Mouse (Mus musculus) cerebellum, adult 2 months (tissue): ENCODE data around the gene Tox2. TPM values are rescaled to one million over a fixed set of nuclear protein-coding genes. Genes with fewer than 3 reads are reported as not detected.

Experiments used
- DNase-seq, 2 experiments: peaks; one replicate each; pipeline ENCODE4 v3.0.0; 2021
- H3K27ac ChIP-seq: fragments of 200-500 bp; 2 replicates; pipeline ENCODE4 v1.5.1; 2012; ENCODE audit warnings: low read length, control low read depth, inconsistent platforms; ENCODE audit not compliant: insufficient read depth
- H3K27me3 ChIP-seq: fragments of 200-500 bp; 2 replicates; pipeline ENCODE4 v1.6.1; 2012; ENCODE audit warnings: inconsistent platforms, mild to moderate bottlenecking, low read length, moderate library complexity; ENCODE audit not compliant: control insufficient read depth, insufficient read depth
- H3K4me1 ChIP-seq: fragments of 200-500 bp; 2 replicates; pipeline ENCODE4 v1.6.1; 2011; ENCODE audit warnings: low read length; ENCODE audit not compliant: control insufficient read depth, insufficient read depth
- H3K4me3 ChIP-seq: fragments of 200-500 bp; replicated peaks from 2 replicates; pipeline ENCODE3; 2011; ENCODE audit warnings: mild to moderate bottlenecking, low read depth, low read length, control low read depth; ENCODE audit not compliant: insufficient read depth
- CTCF ChIP-seq: fragments of 200-500 bp; IDR thresholded peaks from 2 replicates; pipeline ENCODE4 v1.5.1; 2011; ENCODE audit warnings: low read depth, mild to moderate bottlenecking, control low read depth, low read length, moderate library complexity, borderline replicate concordance; ENCODE audit not compliant: insufficient read depth
- POLR2A ChIP-seq: fragments of 200-500 bp; IDR thresholded peaks from 2 replicates; pipeline ENCODE4 v1.6.1; 2011; ENCODE audit warnings: low read length, control low read depth, borderline replicate concordance; ENCODE audit not compliant: insufficient read depth
- WGBS: fragments of 180-500 bp; shearing (Covaris S2); methylation state at CpG from one replicate; pipeline ENCODE4 v1.1.7; 2018; 5-methylcytosine and 5-hydroxymethylcytosine counted together
- polyA plus RNA-seq: library from polyadenylated mRNA; depleted of rRNA; stranded (reverse); fragments of >200 nt; gene quantifications from 2 replicates; pipeline ENCODE4 v1.2.3, GENCODE M21; 2012

Gene Tox2
- polyA plus RNA-seq, 1 experiment, result 27.3 TPM

DNA sequence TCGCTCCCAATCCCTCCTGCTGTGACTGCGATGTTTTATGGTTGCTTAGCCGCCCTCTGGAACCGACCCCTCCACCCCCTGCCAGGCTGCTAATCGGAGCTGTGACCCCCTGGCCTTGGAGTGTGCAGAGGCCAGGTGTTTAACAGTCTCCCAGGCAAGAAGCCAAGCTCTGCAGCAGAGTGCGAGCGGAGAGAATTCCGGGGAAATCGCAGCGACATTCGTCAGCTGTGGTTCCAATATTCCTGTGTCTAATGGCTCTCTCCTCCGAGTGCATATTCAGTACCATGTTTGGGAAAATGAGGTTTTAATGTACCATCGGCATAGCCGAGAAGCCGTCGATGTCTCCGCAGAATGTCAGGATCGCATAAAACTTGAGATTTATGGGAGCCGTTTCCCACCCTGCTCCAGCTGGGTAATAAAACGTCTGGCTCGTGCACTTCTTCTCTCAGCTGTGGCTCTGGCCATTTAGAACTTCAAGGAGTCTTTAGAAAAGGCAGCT is 86.0 kb downstream of the Tox2 start:
- DNase-seq, result peak in 1 of 2 experiments; percentile 4
- no peaks in the 10 kb centered on the region for H3K4me1 ChIP-seq
- H3K4me3 ChIP-seq, result no peak overlapping the region
- H3K27ac ChIP-seq, result no peak overlapping the region
- TF ChIP-seq CTCF, result no peak
- no peak for TF ChIP-seq POLR2A
- WGBS, result 6% methylated on average over 21 of the region's 21 CpGs
- no peaks in the 10 kb centered on the region; the same call in 1 of the 2 replicates for H3K27me3 ChIP-seq

DNA sequence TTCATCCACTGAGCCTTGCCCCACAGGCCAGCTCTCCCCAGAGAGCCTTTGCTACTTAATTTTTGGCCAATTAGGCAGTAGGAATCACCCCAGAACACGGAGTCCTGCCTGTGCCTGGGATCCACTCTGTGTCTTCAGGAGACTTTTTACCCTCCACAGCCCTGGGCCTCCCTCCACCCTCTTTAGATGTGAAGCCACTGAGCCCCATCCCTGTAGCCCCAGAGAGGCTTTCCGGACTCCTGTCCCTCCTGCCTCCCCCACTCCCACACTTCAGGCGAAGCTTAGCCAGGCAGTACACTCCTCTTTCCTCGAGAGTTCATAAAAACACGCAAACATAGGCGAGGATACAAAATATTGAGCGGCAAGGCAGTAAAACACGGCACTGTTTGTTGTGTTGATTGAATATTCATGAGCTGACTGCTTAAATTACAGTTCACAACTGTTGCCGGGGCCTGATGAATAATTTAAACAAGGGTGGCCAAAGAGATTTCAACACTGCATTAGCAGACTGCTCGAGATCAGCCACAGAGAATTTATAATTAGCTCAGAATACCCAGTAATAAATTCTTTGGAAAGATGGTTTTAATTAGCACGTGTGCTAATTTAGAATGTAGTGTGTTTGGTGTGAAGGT is 94.2 kb downstream of the Tox2 start:
- H3K27me3 ChIP-seq, result no peaks in the 10 kb centered on the region

DNA sequence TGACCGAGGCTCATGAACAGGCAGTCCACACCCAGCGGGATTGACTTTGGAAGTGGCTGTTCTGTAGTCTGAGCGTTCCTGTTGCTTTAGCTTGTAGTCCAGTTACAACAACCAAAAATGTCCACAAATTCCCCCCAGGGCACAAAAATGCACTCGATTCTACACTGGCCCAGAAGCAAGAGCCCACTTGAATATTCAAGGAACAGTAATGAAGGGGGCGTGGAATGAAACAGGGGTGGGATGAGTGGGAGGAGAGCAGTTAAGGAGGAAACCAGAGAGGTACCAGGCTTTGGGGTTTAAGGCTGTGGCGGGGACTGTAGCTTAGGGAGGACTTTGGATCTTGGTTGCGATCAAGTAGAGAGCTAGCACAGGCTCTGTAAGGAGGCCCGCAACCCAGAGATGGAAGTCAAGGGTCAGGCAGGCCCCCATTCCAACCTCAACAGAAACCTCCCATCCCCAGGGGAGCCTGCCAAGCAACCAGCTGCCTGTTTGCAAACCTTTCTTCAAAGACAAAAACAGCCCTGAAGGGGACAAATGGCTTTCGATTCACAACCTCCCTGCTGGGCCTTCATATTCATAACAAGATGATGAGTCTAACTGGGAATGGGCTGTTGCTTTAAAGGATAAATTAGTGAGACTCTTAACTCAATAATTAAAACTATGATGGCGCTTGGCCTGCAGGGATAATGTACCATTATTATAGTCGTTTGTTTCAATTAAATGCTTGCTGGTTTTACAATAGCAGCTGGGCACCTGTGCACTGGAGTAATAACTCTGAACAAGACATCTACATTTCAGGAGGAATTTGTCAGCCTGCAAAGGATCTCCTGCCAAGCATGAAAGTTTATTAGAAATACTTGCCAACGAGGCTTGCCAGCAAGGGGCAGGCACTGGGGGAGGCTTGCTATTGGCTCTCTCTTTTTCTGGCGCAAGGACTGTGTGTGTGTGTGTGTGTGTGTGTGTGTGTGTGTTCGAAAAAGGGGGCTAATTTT is 97.4 kb downstream of the Tox2 start:
- no peaks in the 10 kb centered on the region for H3K27me3 ChIP-seq
- DNase-seq, result peak in 1 of 2 experiments; percentile 18
- no peak for TF ChIP-seq POLR2A
- TF ChIP-seq CTCF, result no peak
- 64% methylated on average over 14 of the region's 14 CpGs for WGBS
- H3K4me3 ChIP-seq, result no peak overlapping the region
- H3K27ac ChIP-seq, result no peak overlapping the region
- H3K4me1 ChIP-seq, result peaks cover 13% of the 10 kb centered on the region

More for the DNA sequence above, 94.2 kb downstream of the Tox2 start:
- Histone ChIP-seq H3K4me3 (no peak overlapping the region), H3K4me1 (no peaks in the 10 kb centered on the region; the same call in 1 of the 2 replicates), H3K27ac (no peak overlapping the region)
- 35% methylated on average over 11 of the region's 11 CpGs for WGBS
- no peak for DNase-seq
- no peak for TF ChIP-seq CTCF
- TF ChIP-seq POLR2A, result no peak

- H3K27ac ChIP-seq, result no peak overlapping the region
- H3K4me1 ChIP-seq, result peaks cover 13% of the 10 kb centered on the region
- WGBS, result 74% methylated on average over 5 of the region's 5 CpGs
- H3K27me3 ChIP-seq, result no peaks in the 10 kb centered on the region
- no peak overlapping the region for H3K4me3 ChIP-seq
- DNase-seq, result no peak
- no peak for TF ChIP-seq CTCF
- TF ChIP-seq POLR2A, result no peak
Measured at GRCm38 (mm10) chr2:163301641-163302040, 98.7 kb downstream of the Tox2 start.

DNA sequence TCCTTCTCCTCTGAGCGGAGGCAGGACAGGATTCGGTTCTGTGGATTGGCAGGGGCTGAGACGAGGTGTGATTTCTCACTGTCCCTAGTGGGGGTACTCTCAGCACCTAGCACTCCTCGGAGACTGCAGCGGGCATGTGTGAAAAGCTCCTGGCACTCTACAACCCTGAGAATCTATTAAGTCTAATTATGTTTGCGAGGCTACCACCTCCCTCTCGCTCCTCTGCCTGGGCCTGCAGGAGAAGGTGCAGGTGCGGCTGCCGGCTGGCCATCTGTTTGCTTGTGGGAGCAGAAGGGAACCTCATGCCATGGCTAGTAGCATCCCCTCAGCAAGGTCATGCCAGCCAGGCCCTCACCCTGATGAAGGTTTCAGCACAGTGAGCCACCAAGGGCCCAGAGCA is 100.1 kb downstream of the Tox2 start:
- Histone ChIP-seq H3K4me3 (no peak overlapping the region), H3K27me3 (no peaks in the 10 kb centered on the region), H3K4me1 (peaks cover 13% of the 10 kb centered on the region), H3K27ac (no peak overlapping the region)
- WGBS, result 25% methylated on average over 9 of the region's 9 CpGs
- peak; percentile 57 to 67 for DNase-seq
- TF ChIP-seq CTCF (no peak), POLR2A (no peak)

GRCm38 (mm10) chr2:163309376-163309775 is 106.5 kb downstream of the Tox2 start:
- no peak overlapping the region for H3K4me3 ChIP-seq
- no peak for TF ChIP-seq POLR2A
- TF ChIP-seq CTCF, result no peak
- H3K27ac ChIP-seq, result no peak overlapping the region
- H3K27me3 ChIP-seq, result no peaks in the 10 kb centered on the region; the same call in 1 of the 2 replicates
- peaks cover 4% of the 10 kb centered on the region for H3K4me1 ChIP-seq
- 72% methylated on average over 17 of the region's 17 CpGs for WGBS
- DNase-seq, result no peak

DNA sequence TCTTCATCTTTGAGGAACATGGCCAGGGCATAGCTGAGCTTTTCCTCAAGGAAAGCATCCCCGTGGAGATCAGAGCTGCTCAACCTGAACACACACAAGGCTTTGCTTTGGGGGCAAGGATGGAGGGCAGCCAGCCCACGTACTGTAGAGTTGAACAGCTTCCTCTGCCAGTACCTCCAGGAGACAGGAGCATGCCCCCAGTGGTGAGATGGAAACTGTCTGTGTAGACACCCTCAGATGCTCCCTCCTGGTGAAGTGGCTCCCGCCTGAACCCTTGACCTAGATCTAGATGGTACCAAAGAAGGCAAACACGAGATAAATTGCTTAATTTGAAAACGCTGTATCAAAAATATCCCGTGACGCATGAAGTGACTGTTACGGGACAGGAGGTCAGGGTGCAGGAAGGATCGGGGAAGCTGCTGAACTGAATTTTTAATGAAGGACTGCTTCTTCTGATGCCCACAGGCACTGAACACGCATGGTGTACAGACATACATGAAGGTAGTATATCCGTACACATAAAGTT is 107.3 kb downstream of the Tox2 start:
- H3K27ac ChIP-seq, result no peak overlapping the region
- TF ChIP-seq POLR2A (no peak), CTCF (no peak)
- H3K4me1 ChIP-seq, result peaks cover 5% of the 10 kb centered on the region
- WGBS, result 72% methylated on average over 11 of the region's 11 CpGs
- no peaks in the 10 kb centered on the region; the same call in 1 of the 2 replicates for H3K27me3 ChIP-seq
- no peak for DNase-seq
- H3K4me3 ChIP-seq, result no peak overlapping the region

GRCm38 (mm10) chr2:163317281-163317680 is 114.4 kb downstream of the Tox2 start:
- no peak for DNase-seq
- Histone ChIP-seq H3K27ac (no peak overlapping the region), H3K27me3 (no peaks in the 10 kb centered on the region), H3K4me3 (no peak overlapping the region), H3K4me1 (peaks cover 5% of the 10 kb centered on the region)
- TF ChIP-seq POLR2A (no peak), CTCF (no peak)
- 69% methylated on average over 4 of the region's 4 CpGs for WGBS
